Mouse (Mus musculus): ENCODE results near the gene Tyw3. TPM values are rescaled to one million over a fixed set of nuclear protein-coding genes. Genes with fewer than 3 reads are reported as not detected.

The Tyw3 gene
- polyA plus RNA-seq, 1 experiment from 2014 or later, result 12.5 TPM

DNA sequence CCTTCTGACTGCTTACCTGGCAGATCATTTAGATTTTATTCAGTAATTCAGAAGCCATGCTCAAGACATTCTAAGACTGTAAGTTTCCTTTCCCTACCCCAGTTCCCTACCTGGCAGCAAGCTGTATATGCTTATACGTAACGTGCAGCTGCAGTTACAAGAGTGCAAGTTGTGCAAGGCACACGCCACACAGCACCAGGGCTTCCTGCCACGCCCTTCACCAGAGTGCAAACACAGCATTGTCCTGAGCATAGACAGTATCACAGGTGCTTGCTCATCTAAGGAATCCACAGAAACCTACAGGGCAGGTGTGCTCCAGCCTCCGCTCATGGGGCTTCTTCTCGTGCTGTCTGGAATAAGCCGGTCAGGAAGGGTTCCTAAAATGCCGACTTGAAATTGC lies 19.0 kb downstream of the Tyw3 start:
- Histone ChIP-seq H3K36me3 (ENCODE audit: control insufficient read depth, insufficient read depth, low read length) (peaks cover 13% of the 10 kb centered on the region), H3K4me3 (ENCODE audit: low read depth, low read length) (no peak overlapping the region), H3K4me2 (ENCODE audit: low read length) (no peak overlapping the region), H3K27me3 (replicated peaks; ENCODE audit: control insufficient read depth, insufficient read depth, low read length) (0 out of 2 replicates have a peak, but pooled peaks cover 4% of the 10 kb centered on the region), H3K4me1 (replicated peaks; ENCODE audit: control insufficient read depth, insufficient read depth, low read length) (no peaks in the 10 kb centered on the region), H3K27ac (ENCODE audit: low read depth) (no peak overlapping the region), H3K9ac (ENCODE audit: low read length) (no peak overlapping the region), H3K9me3 (ENCODE audit: control insufficient read depth, low read length) (no peaks in the 10 kb centered on the region)
- ATAC-seq (replicated peaks; ENCODE audit: low FRiP score, low TSS enrichment, low read depth) (no peak), DNase-seq (ENCODE audit: low spot score) (no peak)
- WGBS, result 91% methylated on average over 8 of the region's 8 CpGs

DNA sequence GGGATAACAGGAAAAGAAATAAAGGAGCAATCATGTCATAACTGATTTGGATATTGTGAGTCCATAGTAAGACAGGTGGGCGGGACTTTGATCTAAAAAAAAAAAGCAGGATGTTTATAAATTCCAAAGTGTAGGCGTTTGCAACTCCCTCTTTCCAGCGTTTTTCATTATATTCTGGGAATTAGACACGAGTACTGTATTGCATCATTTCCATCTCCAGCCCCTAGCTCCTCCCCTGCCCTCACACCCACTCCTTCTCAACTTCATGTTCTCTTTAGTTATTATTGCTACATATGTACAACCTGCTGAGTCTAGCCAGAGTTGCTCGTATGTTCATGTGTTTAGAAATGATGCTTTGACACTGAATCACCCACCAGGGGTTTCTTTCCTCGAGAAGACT lies 23.2 kb downstream of the Tyw3 start:
- Histone ChIP-seq H3K27ac (ENCODE audit: low read depth) (no peak overlapping the region), H3K4me1 (replicated peaks; ENCODE audit: control insufficient read depth, insufficient read depth, low read length) (no peaks in the 10 kb centered on the region), H3K27me3 (replicated peaks; ENCODE audit: control insufficient read depth, insufficient read depth, low read length) (peaks cover 34% of the 10 kb centered on the region), H3K36me3 (ENCODE audit: control insufficient read depth, insufficient read depth, low read length) (peaks cover 4% of the 10 kb centered on the region; the same call in 1 of the 2 replicates), H3K4me2 (ENCODE audit: low read length) (no peak overlapping the region), H3K9me3 (ENCODE audit: control insufficient read depth, low read length) (no peaks in the 10 kb centered on the region), H3K9ac (ENCODE audit: low read length) (no peak overlapping the region), H3K4me3 (ENCODE audit: low read depth, low read length) (no peak overlapping the region)
- 59% methylated on average over 6 of the region's 6 CpGs for WGBS
- DNase-seq (ENCODE audit: low spot score), result no peak
- ATAC-seq (replicated peaks; ENCODE audit: low FRiP score, low TSS enrichment, low read depth), result no peak

DNA sequence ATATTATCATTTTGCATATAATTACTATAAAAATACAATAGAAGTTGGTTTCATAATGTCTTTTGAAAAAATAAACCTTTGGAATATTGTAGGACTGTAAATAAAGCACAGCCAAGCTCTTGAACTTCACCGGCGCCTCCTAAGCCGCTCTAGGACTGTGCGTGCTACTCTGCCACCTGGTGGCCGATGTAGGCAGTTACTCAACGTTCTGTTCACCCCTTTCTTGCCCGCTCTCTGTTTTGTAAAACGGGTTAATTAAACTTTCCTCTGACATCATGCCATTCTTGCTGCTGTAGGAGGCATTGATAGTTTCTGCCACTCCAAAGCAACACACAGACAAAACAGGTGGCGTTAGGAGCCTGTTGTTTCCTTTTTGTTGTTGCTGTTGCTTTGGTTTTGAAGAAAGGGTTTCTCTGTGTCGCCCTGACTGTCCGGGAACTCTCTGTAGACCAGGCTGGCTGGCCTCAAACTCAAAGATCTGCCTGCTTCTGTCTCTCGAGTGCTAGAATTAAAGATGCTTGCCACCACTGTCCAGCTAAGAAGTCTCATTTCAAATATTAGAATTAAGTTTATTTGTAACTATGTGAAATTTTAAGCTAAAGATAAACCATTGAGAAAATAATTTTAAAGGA lies 24.4 kb downstream of the Tyw3 start:
- H3K9ac ChIP-seq (ENCODE audit: low read length), result no peak overlapping the region
- H3K27ac ChIP-seq (ENCODE audit: low read depth), result no peak overlapping the region
- H3K4me2 ChIP-seq (ENCODE audit: low read length), result no peak overlapping the region
- peak; percentile 85 for ATAC-seq (replicated peaks; ENCODE audit: low FRiP score, low TSS enrichment, low read depth)
- H3K4me1 ChIP-seq (replicated peaks; ENCODE audit: control insufficient read depth, insufficient read depth, low read length), result no peaks in the 10 kb centered on the region
- 13% methylated on average over 12 of the region's 12 CpGs for WGBS
- H3K9me3 ChIP-seq (ENCODE audit: control insufficient read depth, low read length), result no peaks in the 10 kb centered on the region
- H3K27me3 ChIP-seq (replicated peaks; ENCODE audit: control insufficient read depth, insufficient read depth, low read length), result peaks cover 41% of the 10 kb centered on the region
- H3K4me3 ChIP-seq (ENCODE audit: low read depth, low read length), result no peak overlapping the region
- no peaks in the 10 kb centered on the region for H3K36me3 ChIP-seq (ENCODE audit: control insufficient read depth, insufficient read depth, low read length)
- DNase-seq (ENCODE audit: low spot score), result peak; percentile 84

DNA sequence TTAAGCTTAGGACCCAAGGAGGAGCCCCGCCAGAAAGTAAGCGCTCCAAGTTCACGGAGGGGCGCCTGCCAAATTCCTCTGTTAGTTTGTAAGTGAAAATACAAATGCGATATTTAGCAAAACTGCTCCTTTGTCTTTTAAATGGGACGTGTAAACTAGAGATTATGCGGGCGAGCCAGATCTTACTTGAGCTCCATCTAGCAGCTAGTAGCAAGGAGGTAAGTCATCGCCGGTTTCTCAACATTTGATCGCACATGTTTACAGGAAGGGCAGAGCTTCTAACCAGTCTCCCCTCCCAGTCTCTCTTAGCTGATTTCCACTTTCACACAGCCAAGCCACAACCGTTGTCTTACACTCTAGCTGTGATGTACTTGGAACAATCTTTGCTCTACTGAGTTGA lies 26.1 kb downstream of the Tyw3 start:
- Histone ChIP-seq H3K4me2 (ENCODE audit: low read length) (peak overlapping the region; percentile 18), H3K4me3 (ENCODE audit: low read depth, low read length) (no peak overlapping the region), H3K9me3 (ENCODE audit: control insufficient read depth, low read length) (no peaks in the 10 kb centered on the region), H3K4me1 (replicated peaks; ENCODE audit: control insufficient read depth, insufficient read depth, low read length) (no peaks in the 10 kb centered on the region), H3K9ac (ENCODE audit: low read length) (no peak overlapping the region), H3K36me3 (ENCODE audit: control insufficient read depth, insufficient read depth, low read length) (no peaks in the 10 kb centered on the region), H3K27me3 (replicated peaks; ENCODE audit: control insufficient read depth, insufficient read depth, low read length) (peaks cover 45% of the 10 kb centered on the region), H3K27ac (ENCODE audit: low read depth) (no peak overlapping the region)
- WGBS, result 7% methylated on average over 12 of the region's 12 CpGs
- DNase-seq (ENCODE audit: low spot score) (peak; percentile 61), ATAC-seq (replicated peaks; ENCODE audit: low FRiP score, low TSS enrichment, low read depth) (no peak)

DNA sequence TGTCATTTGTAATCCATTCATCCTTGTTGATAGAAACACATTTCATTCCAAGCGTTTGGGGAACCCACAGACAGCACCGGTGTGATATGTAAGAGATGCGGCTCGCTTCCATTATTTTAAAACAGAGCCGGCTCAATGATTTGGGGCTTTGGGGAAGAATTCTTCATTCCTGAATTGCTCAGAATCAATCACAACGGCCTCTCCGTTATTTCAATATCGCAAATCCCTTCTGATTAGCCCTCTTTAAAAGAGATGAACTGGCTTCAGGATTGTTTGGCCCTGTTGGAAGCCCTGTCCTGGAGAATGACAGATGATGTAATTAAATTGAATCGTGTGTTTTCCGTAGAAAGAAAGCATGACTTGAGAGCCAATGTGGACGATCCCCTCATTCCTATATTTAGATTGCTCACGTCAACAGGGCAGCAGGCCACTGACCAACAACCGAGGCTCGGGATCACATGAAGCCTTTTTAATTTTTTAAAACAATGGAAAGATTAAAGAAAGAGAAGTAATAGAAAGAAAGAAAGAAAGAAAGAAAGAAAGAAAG lies 26.8 kb downstream of the Tyw3 start:
- no peak for DNase-seq (ENCODE audit: low spot score)

DNA sequence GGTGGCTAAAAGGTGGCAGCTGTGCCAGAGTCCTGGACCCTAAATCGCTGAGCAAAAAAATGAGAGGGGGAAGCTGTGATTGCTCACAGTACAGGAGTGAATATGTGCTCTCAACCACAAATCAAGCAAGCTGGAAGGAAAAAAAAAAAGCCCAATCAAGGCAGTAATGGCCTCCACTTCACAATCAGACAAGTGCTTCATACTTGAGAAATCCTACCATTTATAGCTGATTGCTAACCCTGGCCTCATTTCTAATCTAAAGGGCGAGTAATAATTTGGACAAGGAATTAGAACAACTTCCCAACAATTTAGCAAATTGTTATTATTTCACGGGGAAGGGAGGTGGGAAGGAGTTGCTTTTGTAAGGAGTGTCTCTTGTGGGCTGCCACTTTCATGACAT lies 31.5 kb downstream of the Tyw3 start:
- WGBS, result 69% methylated on average over 3 of the region's 3 CpGs
- Histone ChIP-seq H3K36me3 (ENCODE audit: control insufficient read depth, insufficient read depth, low read length) (no peaks in the 10 kb centered on the region), H3K9me3 (ENCODE audit: control insufficient read depth, low read length) (no peaks in the 10 kb centered on the region), H3K4me2 (ENCODE audit: low read length) (no peak overlapping the region), H3K4me1 (replicated peaks; ENCODE audit: control insufficient read depth, insufficient read depth, low read length) (no peaks in the 10 kb centered on the region), H3K4me3 (ENCODE audit: low read depth, low read length) (no peak overlapping the region), H3K27ac (ENCODE audit: low read depth) (no peak overlapping the region), H3K9ac (ENCODE audit: low read length) (no peak overlapping the region), H3K27me3 (replicated peaks; ENCODE audit: control insufficient read depth, insufficient read depth, low read length) (peaks cover 37% of the 10 kb centered on the region)
- DNase-seq (ENCODE audit: low spot score) (no peak), ATAC-seq (replicated peaks; ENCODE audit: low FRiP score, low TSS enrichment, low read depth) (no peak)

More for the DNA sequence above, 26.8 kb downstream of the Tyw3 start:
- H3K36me3 ChIP-seq (ENCODE audit: control insufficient read depth, insufficient read depth, low read length), result no peaks in the 10 kb centered on the region
- no peak overlapping the region for H3K4me2 ChIP-seq (ENCODE audit: low read length)
- H3K4me1 ChIP-seq (replicated peaks; ENCODE audit: control insufficient read depth, insufficient read depth, low read length), result no peaks in the 10 kb centered on the region
- no peaks in the 10 kb centered on the region for H3K9me3 ChIP-seq (ENCODE audit: control insufficient read depth, low read length)
- no peak overlapping the region for H3K9ac ChIP-seq (ENCODE audit: low read length)
- no peak overlapping the region for H3K4me3 ChIP-seq (ENCODE audit: low read depth, low read length)
- ATAC-seq (replicated peaks; ENCODE audit: low FRiP score, low TSS enrichment, low read depth), result no peak
- H3K27me3 ChIP-seq (replicated peaks; ENCODE audit: control insufficient read depth, insufficient read depth, low read length), result peaks cover 48% of the 10 kb centered on the region
- WGBS, result 40% methylated on average over 14 of the region's 14 CpGs
- no peak overlapping the region for H3K27ac ChIP-seq (ENCODE audit: low read depth)

DNA sequence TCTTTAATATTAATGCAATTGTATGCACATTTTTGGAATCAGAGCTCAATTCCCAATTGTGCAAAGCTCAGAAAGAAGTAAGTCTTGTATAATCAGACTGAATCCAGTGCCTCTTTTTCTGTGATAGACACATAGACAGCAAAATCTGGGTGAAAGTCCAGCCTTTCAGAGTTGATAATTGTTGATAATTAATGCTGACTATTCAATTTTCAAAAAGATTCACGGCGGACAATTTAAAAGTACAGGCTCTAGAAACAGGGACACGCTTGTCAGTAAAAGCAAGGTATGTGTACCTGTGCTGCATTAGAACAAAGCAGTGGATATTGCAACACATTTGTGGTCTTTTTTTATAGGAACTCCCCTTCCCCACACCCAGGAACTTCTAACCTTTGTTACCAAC lies 34.7 kb downstream of the Tyw3 start:
- no peak overlapping the region for H3K4me2 ChIP-seq (ENCODE audit: low read length)
- DNase-seq (ENCODE audit: low spot score) (no peak), ATAC-seq (replicated peaks; ENCODE audit: low FRiP score, low TSS enrichment, low read depth) (no peak)
- no peaks in the 10 kb centered on the region for H3K36me3 ChIP-seq (ENCODE audit: control insufficient read depth, insufficient read depth, low read length)
- H3K27me3 ChIP-seq (replicated peaks; ENCODE audit: control insufficient read depth, insufficient read depth, low read length), result peaks cover 21% of the 10 kb centered on the region
- 93% methylated on average over 3 of the region's 3 CpGs for WGBS
- no peak overlapping the region for H3K27ac ChIP-seq (ENCODE audit: low read depth)
- no peak overlapping the region for H3K9ac ChIP-seq (ENCODE audit: low read length)
- no peaks in the 10 kb centered on the region for H3K9me3 ChIP-seq (ENCODE audit: control insufficient read depth, low read length)
- no peak overlapping the region for H3K4me3 ChIP-seq (ENCODE audit: low read depth, low read length)
- H3K4me1 ChIP-seq (replicated peaks; ENCODE audit: control insufficient read depth, insufficient read depth, low read length), result no peaks in the 10 kb centered on the region

DNA sequence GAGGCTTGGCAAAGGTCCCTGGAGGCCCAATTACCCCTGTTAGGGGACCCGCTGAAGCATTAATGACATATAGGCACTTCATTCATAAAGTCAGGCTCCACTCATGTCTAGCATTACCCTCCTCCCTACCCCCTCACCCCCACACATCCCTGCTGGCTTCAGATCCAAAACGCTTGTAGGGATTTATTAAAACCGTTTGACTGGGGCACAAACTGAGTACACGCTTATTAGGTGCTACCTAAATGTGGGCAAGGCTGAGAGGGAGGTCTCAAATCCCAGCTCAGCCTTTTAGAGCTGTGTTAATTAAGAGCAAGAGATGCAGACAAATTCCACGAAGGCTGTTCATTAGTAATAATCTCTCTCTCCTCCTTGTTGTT lies 45.9 kb downstream of the Tyw3 start:
- H3K36me3 ChIP-seq (ENCODE audit: control insufficient read depth, insufficient read depth, low read length), result no peaks in the 10 kb centered on the region
- H3K27ac ChIP-seq (ENCODE audit: low read depth), result no peak overlapping the region
- H3K27me3 ChIP-seq (replicated peaks; ENCODE audit: control insufficient read depth, insufficient read depth, low read length), result peaks cover 49% of the 10 kb centered on the region
- DNase-seq (ENCODE audit: low spot score), result no peak
- H3K4me2 ChIP-seq (ENCODE audit: low read length), result no peak overlapping the region
- H3K4me3 ChIP-seq (ENCODE audit: low read depth, low read length), result no peak overlapping the region
- peaks cover 7% of the 10 kb centered on the region; the same call in 1 of the 2 replicates for H3K4me1 ChIP-seq (replicated peaks; ENCODE audit: control insufficient read depth, insufficient read depth, low read length)
- WGBS, result 61% methylated on average over 5 of the region's 5 CpGs
- no peaks in the 10 kb centered on the region for H3K9me3 ChIP-seq (ENCODE audit: control insufficient read depth, low read length)
- no peak overlapping the region for H3K9ac ChIP-seq (ENCODE audit: low read length)
- no peak for ATAC-seq (replicated peaks; ENCODE audit: low FRiP score, low TSS enrichment, low read depth)
